Mouse (Mus musculus) embryo, embryonic 10 days (tissue): ENCODE measurements around the gene Diaph3.
"Not testable (repeated sequence)": the region's sequence is repeated elsewhere in the genome, so short reads cannot be mapped to it uniquely, and the experiment has no call there.

ENCODE experiments used
- DNase-seq: peaks from one replicate; pipeline ENCODE4 v3.0.0-alpha.2; 2015; ENCODE audit warnings: low spot score

Gene Diaph3

DNA sequence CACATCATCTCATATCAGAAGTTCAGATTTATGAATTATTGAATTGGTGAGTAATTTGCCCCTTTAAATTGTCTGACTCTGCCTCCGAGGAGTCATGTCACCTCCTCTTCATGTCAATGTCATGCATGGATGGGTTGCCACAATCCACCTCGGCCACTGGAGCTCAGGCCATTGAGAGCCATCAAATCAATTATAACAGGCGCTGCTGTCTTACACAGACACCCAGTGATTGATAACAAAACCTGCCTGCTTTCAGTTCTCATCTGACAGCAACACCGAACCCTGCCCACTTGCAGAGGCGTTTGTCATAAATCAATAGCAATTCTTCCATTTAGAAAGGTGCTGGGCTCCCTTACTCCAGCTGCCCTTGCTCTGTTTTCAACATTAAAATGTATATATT is 402.1 kb downstream of the Diaph3 start:
- DNase-seq = peak; percentile 21

GRCm38 (mm10) chr14:86736646-86737045 is 404.4 kb downstream of the Diaph3 start:
- DNase-seq = no peak

DNA sequence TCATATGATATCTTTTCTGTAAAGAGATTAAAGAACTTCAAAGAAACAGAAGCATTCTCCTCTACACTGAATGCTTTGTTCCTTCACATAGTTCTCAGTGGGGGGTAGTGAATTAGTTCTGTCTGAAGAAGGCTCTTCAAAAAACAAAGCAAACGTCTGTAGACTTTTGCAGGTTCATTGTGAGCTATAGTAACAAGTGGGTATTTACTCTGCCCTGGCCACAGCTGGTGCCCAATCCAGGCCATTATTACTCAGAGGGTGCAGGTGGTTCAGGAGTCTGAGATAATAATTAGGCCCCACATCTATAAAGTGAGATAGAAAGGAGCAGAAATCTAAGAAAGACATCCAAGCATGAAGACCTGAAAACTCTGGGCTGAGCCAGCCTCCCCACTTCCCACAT is 409.7 kb downstream of the Diaph3 start:
- no peak for DNase-seq

DNA sequence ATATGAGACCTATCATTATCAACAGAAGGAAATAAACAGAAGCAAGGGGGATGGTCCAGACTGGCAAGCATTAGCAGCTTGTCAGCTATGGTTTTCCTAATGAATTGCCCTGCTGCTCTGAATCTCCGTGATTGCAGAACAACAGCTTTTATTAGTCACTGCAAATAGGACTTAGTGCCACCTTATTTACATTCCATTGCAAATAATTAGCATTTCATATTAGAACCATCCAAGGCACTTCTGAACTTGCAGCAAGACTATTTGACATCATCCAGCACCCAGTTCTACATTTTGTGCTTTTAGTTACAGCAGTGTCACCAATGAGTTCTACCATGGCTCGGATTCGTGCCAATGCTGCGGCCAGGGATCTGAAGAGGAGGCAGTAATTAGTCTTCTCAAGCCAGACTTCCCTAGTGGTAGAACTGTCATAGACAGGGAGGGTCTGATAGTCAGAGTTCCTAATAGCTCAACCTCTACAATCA is 411.4 kb downstream of the Diaph3 start:
- no peak for DNase-seq

GRCm38 (mm10) chr14:86727538-86728045 is 413.4 kb downstream of the Diaph3 start:
- DNase-seq = no peak

DNA sequence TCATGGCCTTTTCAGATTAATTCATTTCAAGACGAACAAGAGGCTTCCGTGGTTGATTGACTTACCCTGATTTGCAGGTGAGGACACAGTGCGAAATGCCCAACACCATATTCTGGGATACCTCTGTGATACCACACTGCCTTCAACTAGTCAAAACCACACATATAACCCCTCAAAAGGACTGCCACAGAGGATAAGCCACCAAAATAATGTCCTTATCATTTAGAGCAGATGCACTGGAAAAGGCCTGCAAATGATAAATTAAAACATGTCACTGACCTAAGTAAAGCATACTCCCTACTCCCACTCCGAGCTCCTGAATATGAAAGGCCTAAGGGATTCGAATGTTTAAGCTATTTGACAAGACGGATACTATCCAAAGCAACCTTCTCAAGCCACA is 419.3 kb downstream of the Diaph3 start:
- DNase-seq = no peak

- DNase-seq = no peak
Measured at GRCm38 (mm10) chr14:86721082-86721481, 420.0 kb downstream of the Diaph3 start.

- DNase-seq = not testable (repeated sequence)
Measured at GRCm38 (mm10) chr14:86720408-86720807, 420.6 kb downstream of the Diaph3 start.

DNA sequence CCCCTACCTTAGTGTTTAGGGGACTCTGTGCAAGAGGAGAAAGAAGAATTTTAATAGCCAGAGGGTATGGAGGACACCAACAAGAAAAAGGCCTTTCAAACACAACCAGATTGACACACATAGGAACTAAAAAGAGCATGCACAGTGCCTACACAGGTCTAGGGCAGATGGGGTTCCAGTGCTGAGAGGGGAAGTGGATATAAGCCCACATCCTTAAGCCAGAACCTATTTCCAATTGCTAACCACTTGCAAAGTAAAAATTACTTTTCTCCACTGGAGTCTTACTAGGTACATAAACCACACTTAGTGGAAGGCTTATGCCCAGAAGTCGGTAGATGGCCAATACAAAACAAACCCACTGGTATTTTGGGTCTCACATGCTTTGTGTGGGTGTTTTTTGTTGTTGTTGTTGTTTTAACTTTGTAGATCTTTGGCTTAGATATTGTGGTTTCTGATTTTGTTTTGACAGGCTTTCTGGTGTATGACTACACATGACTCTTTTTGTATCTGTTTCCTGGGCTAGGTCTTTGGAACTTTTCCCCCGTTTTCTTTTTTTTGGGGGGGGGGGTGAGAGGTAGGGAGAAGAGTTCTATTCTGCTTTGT is 426.8 kb downstream of the Diaph3 start:
- DNase-seq = no peak

- no peak for DNase-seq
Measured at GRCm38 (mm10) chr14:86704080-86704479, 437.0 kb downstream of the Diaph3 start.

DNA sequence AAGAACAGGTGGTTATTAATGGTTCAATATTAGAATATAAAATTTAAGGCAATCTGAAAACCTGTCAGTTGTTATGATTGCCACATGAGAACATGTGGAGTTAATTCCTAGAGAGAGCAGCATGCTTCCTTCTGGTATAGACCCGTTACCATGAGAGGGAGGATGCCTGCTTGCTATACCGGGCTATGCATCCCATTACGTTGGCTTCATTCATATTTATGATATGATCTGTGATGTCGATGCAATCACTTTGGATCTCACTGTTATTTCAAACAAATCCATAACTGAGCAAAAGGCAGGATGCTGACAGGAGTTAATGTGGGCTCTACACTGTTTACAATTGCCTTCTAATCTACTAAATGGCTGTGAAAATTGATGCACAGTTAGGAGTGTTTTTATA is 439.9 kb downstream of the Diaph3 start:
- DNase-seq = no peak

DNA sequence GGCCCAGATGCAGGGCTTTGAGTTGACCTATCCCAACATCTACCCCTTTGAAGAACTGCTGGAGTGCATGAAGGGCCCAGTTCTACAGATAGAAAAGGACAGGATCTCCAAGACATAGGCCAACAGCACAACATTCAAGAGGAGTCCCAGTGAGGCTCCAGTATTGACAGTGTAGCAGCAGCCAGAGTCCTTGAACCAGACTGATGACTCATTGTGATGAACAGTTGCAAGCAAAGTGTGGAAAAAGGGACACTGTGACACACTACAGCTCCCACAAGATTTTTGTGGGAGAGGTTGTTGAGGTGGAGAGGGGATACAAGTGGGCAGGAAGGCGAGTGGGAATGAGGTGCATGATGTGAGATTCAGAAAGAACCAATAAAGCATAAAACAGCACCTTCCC is 443.1 kb downstream of the Diaph3 start:
- DNase-seq = no peak

DNA sequence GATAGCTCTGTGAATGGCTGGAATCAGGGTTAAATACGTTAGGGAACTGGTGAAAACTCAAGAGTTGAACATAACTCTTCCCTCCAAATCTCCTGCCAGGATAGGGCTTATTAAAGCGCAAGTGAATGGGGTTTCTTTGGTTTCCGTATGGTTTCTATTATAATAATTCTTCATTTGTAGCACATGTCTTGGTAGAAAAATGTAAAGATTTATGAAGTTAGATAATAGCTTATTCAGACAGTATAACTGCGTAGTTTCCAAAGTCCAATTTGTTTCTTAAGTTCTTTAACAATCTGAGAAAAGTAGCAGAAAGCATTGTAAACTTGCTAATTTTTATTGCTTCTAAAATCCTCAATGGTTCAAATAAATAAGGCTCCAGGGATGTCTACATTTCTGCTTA is 448.3 kb downstream of the Diaph3 start:
- no peak for DNase-seq

DNA sequence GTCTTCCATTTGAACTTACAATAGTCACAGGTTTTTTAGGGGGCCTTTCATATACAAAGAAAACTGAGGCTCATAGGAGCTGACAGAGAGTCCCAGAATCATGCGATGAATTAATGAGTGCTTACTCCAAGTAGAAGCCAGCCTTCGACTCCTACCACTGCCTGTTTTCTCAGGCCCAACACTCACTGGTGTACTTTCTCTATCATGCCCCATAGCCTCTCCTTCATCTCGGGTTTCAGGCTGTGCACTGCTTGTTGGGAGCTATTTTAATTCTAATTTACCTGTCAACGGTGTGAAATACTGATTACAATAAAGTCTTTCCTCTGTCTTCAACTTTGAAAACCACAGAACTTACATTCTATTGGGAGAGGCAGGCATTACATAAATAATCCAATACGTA is 449.7 kb downstream of the Diaph3 start:
- DNase-seq = no peak

GRCm38 (mm10) chr14:86684585-86685503 is 456.2 kb downstream of the Diaph3 start:
- no peak for DNase-seq

DNA sequence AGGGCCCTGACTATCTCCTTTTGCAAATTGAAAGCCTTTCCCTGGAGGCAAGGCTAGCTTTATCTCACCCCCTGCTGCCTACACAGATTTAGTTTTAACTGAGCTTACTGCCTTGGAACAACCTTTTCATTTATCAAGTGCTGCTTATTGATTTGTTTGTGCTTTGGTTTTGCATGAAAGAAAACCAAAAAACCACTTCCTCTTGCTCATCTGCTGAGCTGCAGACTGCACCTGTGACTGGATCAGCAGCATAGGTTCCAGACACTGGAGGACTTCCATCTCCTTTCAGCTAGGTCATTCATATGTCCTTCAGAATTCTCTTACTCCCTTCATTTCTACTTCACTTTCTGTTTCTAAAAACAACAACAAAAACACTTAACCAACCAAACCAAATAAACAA is 459.1 kb downstream of the Diaph3 start:
- no peak for DNase-seq

DNA sequence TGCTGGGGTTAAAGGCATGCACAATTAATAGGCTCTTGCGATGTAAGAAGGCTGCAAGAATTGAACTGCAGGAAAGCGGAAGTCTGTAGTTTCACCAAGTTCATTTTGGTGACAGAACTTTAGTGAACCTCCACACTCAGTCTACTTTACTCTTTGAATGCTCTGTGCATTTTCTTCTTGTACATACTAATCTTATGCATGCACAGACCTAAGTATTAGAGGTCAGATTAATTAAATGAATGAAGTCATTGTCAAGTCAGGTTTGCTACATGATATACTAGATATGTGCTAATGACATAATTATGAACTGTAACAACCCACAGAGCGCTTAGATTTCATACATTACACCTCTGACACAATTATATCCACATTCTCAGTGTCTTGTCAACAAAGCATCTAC is 462.0 kb downstream of the Diaph3 start:
- no peak for DNase-seq

DNA sequence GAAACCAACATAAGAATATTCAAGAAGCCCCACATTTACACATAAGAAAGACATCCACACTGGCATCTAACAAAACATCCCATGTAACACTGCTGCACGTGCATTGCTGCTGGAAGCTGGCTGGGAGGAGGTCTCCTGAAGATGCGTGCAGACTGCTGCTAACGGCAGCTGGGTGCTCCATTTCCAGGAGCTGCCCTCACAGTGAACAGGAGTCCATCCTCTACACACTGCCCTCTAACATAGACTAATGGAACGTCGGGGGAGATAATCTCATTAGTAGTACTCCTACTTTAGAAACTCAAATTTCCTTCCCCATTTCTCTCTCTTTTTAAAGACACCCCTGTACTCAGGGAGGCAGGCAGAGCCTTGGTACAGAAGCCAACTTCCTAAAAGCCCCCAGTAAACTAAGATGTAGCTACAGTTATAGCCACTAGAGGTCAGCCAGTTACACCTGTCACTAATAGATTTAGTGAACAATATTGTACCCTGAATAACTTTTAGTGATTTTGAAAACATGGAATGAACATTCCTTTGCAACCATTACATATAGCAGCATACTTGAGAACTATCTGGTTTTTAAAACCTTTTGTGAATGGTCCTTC is 462.8 kb downstream of the Diaph3 start:
- no peak for DNase-seq

GRCm38 (mm10) chr14:86677015-86677414 is 464.0 kb downstream of the Diaph3 start:
- no peak for DNase-seq

GRCm38 (mm10) chr14:86675314-86675713 is 465.7 kb downstream of the Diaph3 start:
- DNase-seq = peak; percentile 37

DNA sequence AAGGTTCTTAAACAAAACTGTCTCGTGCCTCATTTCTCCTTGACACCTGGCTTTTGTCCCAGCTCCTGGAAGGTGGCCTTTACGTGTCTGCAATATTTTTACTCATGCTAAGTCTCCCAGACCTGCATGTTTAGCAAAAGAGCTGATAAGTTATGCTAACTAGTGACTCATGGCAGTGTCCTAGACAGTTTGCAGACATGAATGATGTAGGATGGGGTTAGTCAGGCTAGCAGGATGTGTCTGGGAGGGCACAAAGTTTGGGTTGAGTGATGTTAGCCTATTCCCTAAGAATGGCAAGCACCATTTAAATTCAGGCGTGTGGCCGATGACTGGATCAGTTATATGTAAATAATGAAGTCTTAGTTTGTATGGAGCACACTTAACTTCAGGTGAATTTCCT is 478.2 kb downstream of the Diaph3 start:
- no peak for DNase-seq

DNA sequence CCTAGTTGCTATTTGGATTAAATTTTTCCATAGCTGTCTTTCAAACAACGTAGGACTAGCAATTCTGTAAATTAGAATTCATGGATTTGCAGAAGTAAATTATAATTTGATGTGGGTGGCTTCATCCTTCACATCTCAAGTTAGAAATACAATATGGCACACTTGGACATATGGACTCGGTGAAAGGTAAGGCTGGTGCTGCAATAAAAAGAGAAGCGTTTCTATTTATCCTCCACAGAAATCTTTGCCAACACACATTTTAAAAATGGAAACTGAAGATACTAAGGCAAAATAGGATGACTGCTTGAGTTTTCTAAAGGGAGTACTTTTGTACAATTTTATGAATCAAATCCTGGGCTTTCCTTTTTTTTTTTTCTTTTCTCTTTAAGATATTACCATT is 480.5 kb downstream of the Diaph3 start:
- no peak for DNase-seq

- DNase-seq = no peak
Measured at GRCm38 (mm10) chr14:86656262-86656661, 484.8 kb downstream of the Diaph3 start.
